In the genomic region with DNA sequence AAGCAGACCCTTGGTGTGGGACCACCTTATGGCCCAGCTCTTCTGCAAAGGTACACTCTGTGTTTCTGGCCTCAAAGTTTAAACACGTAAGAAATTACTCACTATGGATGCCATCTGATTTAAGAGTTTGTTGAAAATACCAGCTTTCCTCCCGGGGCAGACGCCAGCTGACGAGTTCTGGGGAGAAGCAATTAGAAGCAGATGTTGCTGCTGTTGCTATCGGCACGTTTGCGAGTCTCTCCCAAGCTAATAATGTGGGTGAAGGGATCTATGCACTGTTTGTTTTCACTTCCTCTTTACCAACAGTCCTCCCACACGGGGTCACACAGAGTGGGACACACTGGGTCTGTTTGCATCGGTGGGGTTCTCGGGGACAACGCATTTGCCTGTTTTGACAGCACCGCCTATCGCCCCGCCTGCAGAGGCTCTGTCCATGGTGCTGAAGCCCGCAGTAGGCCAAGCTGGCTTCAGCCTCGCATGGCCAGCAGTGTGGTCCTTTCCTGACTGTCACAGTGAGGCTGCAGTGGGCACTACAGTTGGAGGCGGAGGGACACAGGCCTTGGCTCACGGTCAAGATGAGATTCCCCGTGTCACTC, we compare ENCODE assay signal across 8 mouse cellular contexts.
A peak's percentile ranks its signal among the peaks of the same experiment; 100 is the strongest.
DNase-seq lines count a peak whose midpoint lies in the region; ATAC-seq and TF ChIP-seq lines count a peak whose summit lies in the region.

No protein-coding gene starts in this region.

- peak overlapping the region; percentile 13; the same call in 1 of the 2 replicates for H3K4me2 ChIP-seq in heart, embryonic 16.5 days (ENCODE audit: low read depth, low read length)
- H3K4me2 ChIP-seq in kidney, postnatal 0 days (ENCODE audit: low read length), result peak overlapping the region; percentile 41; the same call in 1 of the 2 replicates
- peak overlapping the region; percentile 40 for H3K4me2 ChIP-seq in lung, embryonic 14.5 days

- H3K9me3 ChIP-seq in heart, embryonic 16.5 days (replicated peaks; ENCODE audit: control insufficient read depth, low read length), result no peaks in the 10 kb centered on the region
- no peaks in the 10 kb centered on the region for H3K9me3 ChIP-seq in kidney, postnatal 0 days (replicated peaks; ENCODE audit: low read length)
- H3K9me3 ChIP-seq in lung, embryonic 14.5 days (ENCODE audit: low read depth, low read length), result no peaks in the 10 kb centered on the region

- H3K4me3 ChIP-seq in heart, embryonic 16.5 days (ENCODE audit: low read length), result no peak overlapping the region
- no peak overlapping the region for H3K4me3 ChIP-seq in kidney, postnatal 0 days (replicated peaks; ENCODE audit: low read depth, low read length)
- H3K4me3 ChIP-seq in lung, embryonic 14.5 days (ENCODE audit: low read depth, low read length), result no peak overlapping the region

- no peak overlapping the region for H3K27ac ChIP-seq in heart, embryonic 16.5 days (ENCODE audit: low read length)
- H3K27ac ChIP-seq in kidney, postnatal 0 days, result no peak overlapping the region
- no peak overlapping the region for H3K27ac ChIP-seq in lung, embryonic 14.5 days (ENCODE audit: low read depth)

- TF ChIP-seq CTCF in kidney, postnatal 0 days (IDR thresholded peaks at IDR 0.05; ENCODE audit: low read depth), result peak; percentile 25; the same call in 1 of the 2 replicates
- TF ChIP-seq CTCF in lung, embryonic 14.5 days (IDR thresholded peaks at IDR 0.05; ENCODE audit: low read depth), result no peak; the same call in 1 of the 2 replicates

- no peaks in the 10 kb centered on the region; the same call in 1 of the 2 replicates for H3K27me3 ChIP-seq in heart, embryonic 16.5 days (ENCODE audit: control insufficient read depth, insufficient read depth, low read length)
- 0 out of 2 replicates have a peak, but pooled peaks cover 3% of the 10 kb centered on the region for H3K27me3 ChIP-seq in kidney, postnatal 0 days (ENCODE audit: insufficient read depth, low read length)
- no peaks in the 10 kb centered on the region; the same call in 1 of the 2 replicates for H3K27me3 ChIP-seq in lung, embryonic 14.5 days (ENCODE audit: insufficient read depth, low read length)

- H3K36me3 ChIP-seq in heart, embryonic 16.5 days (ENCODE audit: control insufficient read depth, insufficient read depth), result no peaks in the 10 kb centered on the region
- no peaks in the 10 kb centered on the region for H3K36me3 ChIP-seq in kidney, postnatal 0 days (ENCODE audit: insufficient read depth, low read length)
- no peaks in the 10 kb centered on the region for H3K36me3 ChIP-seq in lung, embryonic 14.5 days (ENCODE audit: insufficient read depth)

- H3K4me1 ChIP-seq in heart, embryonic 16.5 days (ENCODE audit: control insufficient read depth, insufficient read depth, low read length), result no peaks in the 10 kb centered on the region
- H3K4me1 ChIP-seq in kidney, postnatal 0 days (replicated peaks; ENCODE audit: insufficient read depth, low read length), result no peaks in the 10 kb centered on the region
- H3K4me1 ChIP-seq in lung, embryonic 14.5 days (ENCODE audit: insufficient read depth), result no peaks in the 10 kb centered on the region

- peak; percentile 31; the same call in 1 of the 2 replicates for ATAC-seq in erythroblast, adult 5-6 weeks (replicated peaks; ENCODE audit: low FRiP score, poor library complexity, severe bottlenecking)
- peak; percentile 60; the same call in 1 of the 2 replicates for ATAC-seq in heart, embryonic 16.5 days (replicated peaks; ENCODE audit: extremely low read depth, insufficient read depth, low FRiP score)
- peak; percentile 69; the same call in 1 of the 2 replicates for ATAC-seq in kidney, postnatal 0 days (replicated peaks; ENCODE audit: low FRiP score, low read depth)
- peak; percentile 84 for ATAC-seq in lung, embryonic 14.5 days (ENCODE audit: insufficient read depth)

- H3K9ac ChIP-seq in heart, embryonic 16.5 days (ENCODE audit: low read length), result no peak overlapping the region
- no peak overlapping the region for H3K9ac ChIP-seq in kidney, postnatal 0 days (ENCODE audit: low read depth, low read length)
- no peak overlapping the region for H3K9ac ChIP-seq in lung, embryonic 14.5 days

- peak; percentile 22 for DNase-seq in right cerebral cortex, adult 18-20 months
- DNase-seq in right cerebral cortex, postnatal 36 days (ENCODE audit: low spot score in 2 of 2), result no peak
- peak; percentile 83 for DNase-seq in kidney, postnatal 0 days (ENCODE audit: low spot score)
- DNase-seq in lung, embryonic 14.5 days, result peak; percentile 94
- peak; percentile 83 for DNase-seq in ovary, postnatal 14 days (ENCODE audit: low spot score)
- peak; percentile 61 to 67 for DNase-seq in thymus, postnatal 36 days

- WGBS in heart, embryonic 16.5 days, result 5% methylated on average over 19 of the region's 19 CpGs
- WGBS in kidney, postnatal 0 days, result 5% methylated on average over 19 of the region's 19 CpGs
- WGBS in lung, embryonic 14.5 days, result 4% methylated on average over 19 of the region's 19 CpGs

Comparison
In these comparisons a context has a peak if more than half of its experiments do, and no peak if none do; other contexts are left out.
1. DNase-seq: peak in right cerebral cortex, adult 18-20 months (single experiment), kidney, postnatal 0 days (single experiment), lung, embryonic 14.5 days (single experiment), ovary, postnatal 14 days (single experiment) and thymus, postnatal 36 days (2 of 2); none in right cerebral cortex, postnatal 36 days (0 of 2).
2. ATAC-seq: peak in every context shown above with its lines; median percentile 84 in lung, embryonic 14.5 days; 69 in kidney, postnatal 0 days; 60 in heart, embryonic 16.5 days; 31 in erythroblast, adult 5-6 weeks.
3. Peak in every context shown above with its lines, with median percentiles within 50 percentile points of each other: H3K4me2 ChIP-seq.